Mouse (Mus musculus): ENCODE measurements at regions not wholly inside any gene's neighbourhood (a gene's known extent, or its start where the extent isn't known, plus 50 kb on each side); places are given as distances from the start of the nearest gene placed in this dataset.

GRCm38 (mm10) chr12:16189441-16189840 is 372.7 kb upstream of the Trib2 start:
- no peak for DNase-seq (ENCODE audit: low spot score in 2 of 2)

DNA sequence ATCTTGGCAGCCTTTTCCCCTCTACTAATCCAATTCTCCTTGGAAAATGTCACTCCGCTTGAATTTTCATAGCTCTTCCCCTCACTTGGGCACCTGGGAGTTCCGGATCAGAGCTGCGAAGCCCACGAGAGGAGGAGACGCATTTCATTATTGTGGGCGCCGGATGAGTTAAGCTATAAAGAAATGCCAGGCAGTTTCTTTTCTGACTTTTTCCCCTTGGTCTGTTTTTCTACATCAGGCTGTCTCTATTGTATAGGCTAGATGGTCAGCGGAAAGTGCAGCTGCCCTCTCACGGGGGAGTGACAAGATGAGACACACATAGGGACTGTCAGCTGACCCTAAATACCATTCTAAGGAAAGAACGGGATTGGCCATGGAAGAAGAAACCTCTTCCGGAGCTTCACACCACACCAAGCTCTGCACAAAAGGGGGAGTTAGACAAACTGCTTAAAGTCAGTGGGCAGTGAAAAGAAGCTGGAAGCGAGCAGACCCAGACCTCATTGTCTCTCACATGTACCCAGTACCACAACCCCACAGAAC is 369.3 kb upstream of the Trib2 start:
- DNase-seq (ENCODE audit: low spot score in 2 of 2) = no peak

DNA sequence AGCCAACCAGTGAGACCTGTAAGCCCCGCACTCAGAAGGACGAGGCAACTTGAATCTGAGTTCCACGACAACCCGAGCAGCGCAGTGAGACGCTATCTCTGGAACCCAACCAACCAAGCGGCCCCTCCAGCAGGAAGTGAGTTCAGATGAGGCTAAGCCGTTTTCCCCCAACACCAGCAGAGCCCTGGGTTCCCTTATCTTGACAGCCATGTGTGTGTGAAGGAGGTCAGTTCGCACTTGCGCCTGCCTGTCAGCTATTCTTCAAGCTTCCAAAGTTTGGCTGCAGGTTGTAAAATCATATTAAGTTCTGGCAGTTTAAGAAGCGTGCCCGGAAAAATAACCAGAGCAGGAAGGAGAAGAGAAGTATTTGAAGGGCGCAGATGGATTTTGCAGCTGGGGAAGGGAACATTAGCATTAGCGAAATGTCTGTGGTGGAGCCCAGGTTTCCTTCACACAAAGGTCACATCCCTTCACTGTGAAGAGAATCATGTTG is 368.8 kb upstream of the Trib2 start:
- DNase-seq (ENCODE audit: low spot score in 2 of 2) = no peak

DNA sequence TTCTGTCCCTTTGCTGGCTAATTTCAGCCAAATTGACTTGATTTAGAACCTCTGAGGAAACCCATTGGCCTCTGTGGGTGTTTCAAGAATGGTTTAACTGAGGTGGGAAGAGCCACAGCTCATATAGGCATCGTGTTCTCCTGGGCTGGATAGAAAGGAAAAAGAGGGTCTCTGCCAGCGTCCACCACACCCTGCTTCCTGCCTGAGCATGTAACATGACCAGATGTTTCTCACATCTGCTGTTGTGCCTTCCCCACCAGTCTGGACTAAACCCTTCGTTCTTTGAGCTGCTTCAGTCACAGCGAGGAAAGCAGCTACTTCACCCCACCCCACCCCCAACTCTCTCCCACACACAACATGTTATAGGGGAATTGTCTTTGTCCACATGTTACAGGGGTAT is 366.3 kb upstream of the Trib2 start:
- no peak for DNase-seq (ENCODE audit: low spot score in 2 of 2)

DNA sequence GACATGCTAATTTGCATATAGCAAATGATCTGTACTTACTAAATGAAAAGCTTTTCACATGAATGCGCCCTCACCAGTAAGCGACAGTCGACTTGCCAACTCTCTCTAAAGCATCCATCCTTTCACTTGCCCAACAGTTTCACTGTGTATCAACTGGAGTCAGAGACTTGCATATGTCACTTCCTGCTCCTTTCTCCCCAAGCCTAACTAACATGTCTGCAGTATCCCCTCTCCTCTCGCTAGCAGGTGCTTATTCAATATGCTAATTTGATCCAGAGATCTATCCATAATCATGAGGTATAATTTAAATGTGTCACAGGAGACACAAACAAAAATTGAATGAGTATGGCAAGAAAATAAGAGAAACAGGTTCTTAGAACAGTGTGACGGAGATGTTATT is 364.9 kb upstream of the Trib2 start:
- DNase-seq (ENCODE audit: low spot score in 2 of 2) = no peak

DNA sequence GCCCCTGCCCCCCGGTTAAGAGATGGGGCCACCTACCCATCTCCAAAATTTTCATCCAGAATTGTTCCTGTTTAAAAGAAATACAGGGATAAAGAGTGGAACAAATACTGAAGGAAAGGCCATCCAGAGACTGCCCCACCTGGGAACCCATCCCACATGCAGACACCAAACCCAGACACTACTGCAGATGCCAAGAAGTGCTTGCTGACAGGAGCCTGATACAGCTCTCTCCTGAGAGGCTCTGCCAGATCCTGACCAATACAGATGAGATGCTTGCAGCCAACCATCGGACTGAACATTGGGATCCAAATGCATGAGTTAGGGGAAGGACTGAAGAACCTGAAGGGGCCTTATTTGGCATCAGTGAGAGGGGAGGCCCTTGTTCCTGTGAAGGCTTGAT is 363.2 kb upstream of the Trib2 start:
- no peak for DNase-seq (ENCODE audit: low spot score in 2 of 2)

DNA sequence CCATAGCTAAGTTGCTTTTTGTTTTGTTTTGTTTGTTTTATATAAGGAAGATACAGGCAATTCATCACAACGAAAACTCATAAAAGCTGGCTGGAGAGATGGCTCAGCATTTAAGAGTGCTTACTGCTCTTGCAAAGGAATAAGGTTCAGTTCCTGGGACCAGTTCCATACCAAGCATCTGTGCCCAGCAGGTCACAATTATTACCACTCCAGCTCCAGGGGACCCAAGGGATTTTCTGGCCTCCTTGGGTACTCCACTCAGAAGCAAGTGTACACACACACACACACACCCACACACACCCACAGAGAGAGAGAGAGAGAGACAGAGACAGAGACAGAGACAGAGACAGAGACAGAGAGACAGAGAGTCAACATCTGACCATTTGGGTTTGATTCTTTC is 359.6 kb upstream of the Trib2 start:
- no peak for DNase-seq (ENCODE audit: low spot score in 2 of 2)

GRCm38 (mm10) chr12:16172176-16172575 is 355.5 kb upstream of the Trib2 start:
- no peak for DNase-seq (ENCODE audit: low spot score in 2 of 2)

- no peak for DNase-seq (ENCODE audit: low spot score in 2 of 2)
Measured at GRCm38 (mm10) chr12:16171636-16172035, 354.9 kb upstream of the Trib2 start.

DNA sequence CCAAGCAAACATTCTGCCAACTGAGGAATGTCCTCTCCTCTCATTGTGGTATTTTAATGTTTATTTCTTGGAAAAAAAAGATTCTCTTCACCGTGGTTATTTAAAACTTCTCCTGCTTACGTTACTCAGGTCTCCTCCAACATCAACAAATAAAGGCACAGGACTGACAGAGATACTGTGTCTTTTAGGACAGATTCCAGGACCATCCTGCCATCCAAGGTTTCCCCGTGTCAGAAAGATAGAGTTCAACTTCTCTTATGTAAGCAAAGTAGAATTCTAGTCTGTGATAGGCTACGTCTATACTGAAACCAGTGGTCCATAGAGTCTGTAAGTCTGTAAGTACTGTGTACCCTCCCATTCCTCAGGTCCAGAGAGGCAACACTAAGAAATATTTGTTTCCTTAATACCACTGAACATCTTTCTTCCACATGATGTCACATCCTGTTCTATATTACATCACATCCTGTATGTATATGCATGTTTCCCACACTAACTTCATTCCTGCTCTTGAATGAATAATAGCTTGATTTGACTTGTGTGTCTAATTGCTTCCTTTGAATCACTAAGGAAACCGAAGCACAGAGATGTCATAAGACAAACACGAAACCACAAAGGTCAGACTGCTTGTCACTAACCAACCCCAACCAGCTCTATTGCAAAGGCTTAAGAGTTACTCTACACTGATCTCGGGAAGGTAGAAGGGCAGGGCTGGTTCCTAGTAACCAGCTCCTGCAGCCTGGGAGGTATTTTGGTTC is 353.2 kb upstream of the Trib2 start:
- no peak for DNase-seq (ENCODE audit: low spot score in 2 of 2)

GRCm38 (mm10) chr12:16167793-16168343 is 351.1 kb upstream of the Trib2 start:
- DNase-seq (ENCODE audit: low spot score in 2 of 2) = peak in 1 of 2 experiments; percentile 34

GRCm38 (mm10) chr12:16165126-16165525 is 348.4 kb upstream of the Trib2 start:
- no peak for DNase-seq (ENCODE audit: low spot score in 2 of 2)

GRCm38 (mm10) chr12:16161947-16162346 is 345.2 kb upstream of the Trib2 start:
- no peak for DNase-seq (ENCODE audit: low spot score in 2 of 2)

DNA sequence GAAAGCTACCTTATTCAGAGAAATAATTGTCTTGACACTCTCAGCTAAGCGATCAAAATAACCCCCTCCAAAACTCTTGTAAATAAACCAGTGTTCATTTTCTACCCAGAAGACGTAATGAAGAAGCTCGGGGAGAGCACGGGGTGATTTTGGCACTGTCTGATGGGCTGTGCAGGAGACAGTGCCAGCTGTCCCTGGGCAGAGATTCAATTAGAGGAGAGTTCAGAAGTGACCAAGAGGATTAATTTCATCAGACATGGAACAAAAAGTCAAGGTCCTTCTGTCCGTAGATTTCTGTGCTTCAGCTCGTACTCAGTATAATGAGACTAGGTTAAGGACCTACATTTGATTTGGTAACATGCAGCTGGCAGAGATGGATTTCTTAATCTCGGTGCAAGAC is 341.2 kb upstream of the Trib2 start:
- peak in 1 of 2 experiments; percentile 25 for DNase-seq (ENCODE audit: low spot score in 2 of 2)

GRCm38 (mm10) chr12:16155791-16156558 is 339.3 kb upstream of the Trib2 start:
- DNase-seq (ENCODE audit: low spot score in 2 of 2) = no peak

GRCm38 (mm10) chr12:16154256-16154655 is 337.5 kb upstream of the Trib2 start:
- no peak for DNase-seq (ENCODE audit: low spot score in 2 of 2)

DNA sequence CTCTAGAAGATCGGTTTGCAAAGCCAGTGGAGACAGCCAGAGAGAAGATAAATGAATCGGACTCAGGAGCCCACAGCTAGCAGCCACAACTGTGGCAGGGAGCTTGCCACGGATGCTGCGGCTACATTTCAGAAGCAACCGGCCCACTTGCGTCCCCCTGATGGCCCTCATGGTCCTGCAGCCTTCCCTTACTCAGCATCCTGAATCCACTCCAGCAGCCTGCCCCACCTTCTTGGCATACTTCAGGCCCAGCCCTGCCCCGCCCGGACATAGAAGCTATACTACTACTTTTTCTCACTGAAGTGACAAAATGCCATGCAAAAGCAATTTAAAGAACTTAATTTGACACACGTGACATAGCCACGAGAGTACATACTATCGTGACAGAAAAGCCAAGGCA is 335.4 kb upstream of the Trib2 start:
- no peak for DNase-seq (ENCODE audit: low spot score in 2 of 2)

DNA sequence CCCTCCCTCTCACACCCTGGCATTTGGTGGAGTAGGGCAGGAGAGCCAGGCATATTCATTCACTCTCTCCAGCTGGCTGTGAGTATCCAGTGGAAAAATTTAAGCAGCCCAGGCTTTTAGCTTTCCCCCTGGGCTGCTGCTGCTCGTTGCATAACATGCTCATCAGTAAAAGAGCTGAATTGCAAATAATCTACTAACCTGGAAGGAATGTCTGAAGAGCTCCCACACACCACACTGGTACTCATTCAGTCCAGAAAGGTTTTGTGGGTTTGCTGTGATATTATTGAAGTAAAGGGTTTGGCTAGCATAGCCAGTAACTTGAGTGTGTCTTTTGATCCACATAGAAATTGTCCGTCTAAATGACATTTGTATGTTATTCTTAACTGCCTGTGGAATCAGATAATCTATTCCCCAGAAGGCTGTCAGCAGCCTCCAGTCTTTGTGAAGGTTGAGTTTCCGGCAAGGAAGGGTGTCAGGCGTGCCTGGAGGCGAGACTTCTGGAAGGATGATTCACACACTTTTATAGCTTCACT is 334.5 kb upstream of the Trib2 start:
- peak in 1 of 2 experiments; percentile 20 for DNase-seq (ENCODE audit: low spot score in 2 of 2)

- DNase-seq (ENCODE audit: low spot score in 2 of 2) = no peak
Measured at GRCm38 (mm10) chr12:16146919-16147318, 330.2 kb upstream of the Trib2 start.

GRCm38 (mm10) chr12:16145621-16146020 is 328.9 kb upstream of the Trib2 start:
- DNase-seq (ENCODE audit: low spot score in 2 of 2) = peak in 1 of 2 experiments; percentile 48

DNA sequence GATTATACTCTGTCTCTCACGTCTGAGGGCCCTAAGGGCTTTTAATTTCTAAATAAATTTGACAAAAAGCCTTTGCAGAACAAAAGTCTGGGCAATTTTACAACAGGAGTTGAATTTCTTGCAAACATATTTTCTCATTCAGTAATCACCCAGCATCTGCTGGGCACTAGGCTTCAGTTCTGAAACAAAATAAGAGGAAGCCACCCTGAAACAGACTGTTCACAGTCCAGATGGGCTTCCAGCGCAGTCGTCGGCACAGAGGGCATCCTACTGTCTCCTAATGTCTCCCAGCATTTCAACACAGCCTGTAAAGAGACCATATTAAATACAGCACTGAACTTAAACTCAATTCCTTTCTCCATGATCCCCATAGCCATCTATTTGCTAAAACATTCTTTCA is 324.5 kb upstream of the Trib2 start:
- no peak for DNase-seq (ENCODE audit: low spot score in 2 of 2)

- no peak for DNase-seq (ENCODE audit: low spot score in 2 of 2)
Measured at GRCm38 (mm10) chr12:16140511-16141110, 323.9 kb upstream of the Trib2 start.

Data from urinary bladder, postnatal 36 days (tissue).